ENCODE assay signal across 11 mouse cellular contexts in genomic region chr11:88484047-88484446, GRCm38 (mm10).
DNase-seq lines count a peak whose midpoint lies in the region; ATAC-seq and TF ChIP-seq lines count a peak whose summit lies in the region.
"Had no signal": no experiment of that assay in that cellular context is flagged by ENCODE, and none has a peak within 500 bp of the region (broad histone marks: within the 10 kb centered on the region; RNA-seq: fewer than 3 reads in every experiment).

No protein-coding gene starts in this region.

- H3K4me1 ChIP-seq in liver, postnatal 0 days (ENCODE audit: insufficient read depth): peaks cover 4% of the 10 kb centered on the region; the same call in 1 of the 2 replicates
- peaks cover 9% of the 10 kb centered on the region for H3K4me1 ChIP-seq in liver, embryonic 12.5 days
- peaks cover 97% of the 10 kb centered on the region for H3K4me1 ChIP-seq in hindbrain, embryonic 10.5 days (replicated peaks)
- peaks cover 87% of the 10 kb centered on the region for H3K4me1 ChIP-seq in midbrain, embryonic 12.5 days
- peaks cover 26% of the 10 kb centered on the region for H3K4me1 ChIP-seq in olfactory bulb, adult 2 months (ENCODE audit: control insufficient read depth, insufficient read depth, low read length)

- no peak overlapping the region for H3K4me2 ChIP-seq in liver, postnatal 0 days (ENCODE audit: low read depth, low read length)
- H3K4me2 ChIP-seq in liver, embryonic 12.5 days: no peak overlapping the region
- no peak overlapping the region for H3K4me2 ChIP-seq in midbrain, embryonic 12.5 days (replicated peaks)
- H3K4me2 ChIP-seq: heart, embryonic 15.5 days had no signal

- H3K27me3 ChIP-seq in liver, postnatal 0 days (ENCODE audit: insufficient read depth, low read length): no peaks in the 10 kb centered on the region
- no peaks in the 10 kb centered on the region for H3K27me3 ChIP-seq in liver, embryonic 12.5 days (replicated peaks)
- H3K27me3 ChIP-seq in hindbrain, embryonic 10.5 days (ENCODE audit: insufficient read depth, poor library complexity, severe bottlenecking): no peaks in the 10 kb centered on the region
- H3K27me3 ChIP-seq in midbrain, embryonic 12.5 days: no peaks in the 10 kb centered on the region
- H3K27me3 ChIP-seq: heart, embryonic 15.5 days had no signal

- H3K9ac ChIP-seq in liver, postnatal 0 days (replicated peaks): no peak overlapping the region
- H3K9ac ChIP-seq in liver, embryonic 12.5 days: no peak overlapping the region
- no peak overlapping the region for H3K9ac ChIP-seq in midbrain, embryonic 12.5 days (replicated peaks)
- H3K9ac ChIP-seq: heart, embryonic 15.5 days; liver, embryonic 14.5 days had no signal

- TF ChIP-seq CTCF in liver, postnatal 0 days (IDR thresholded peaks at IDR 0.05; ENCODE audit: low read depth): no peak
- no peak for TF ChIP-seq CTCF in olfactory bulb, adult 2 months (IDR thresholded peaks at IDR 0.05; ENCODE audit: insufficient read depth, low read depth, low read length)

- H3K4me3 ChIP-seq in liver, postnatal 0 days (ENCODE audit: low read depth, low read length): no peak overlapping the region
- H3K4me3 ChIP-seq in liver, embryonic 12.5 days: no peak overlapping the region
- no peak overlapping the region for H3K4me3 ChIP-seq in hindbrain, embryonic 10.5 days
- no peak overlapping the region for H3K4me3 ChIP-seq in midbrain, embryonic 12.5 days
- H3K4me3 ChIP-seq in olfactory bulb, adult 2 months (ENCODE audit: insufficient read depth, low read depth, low read length): no peak overlapping the region
- H3K4me3 ChIP-seq: heart, embryonic 15.5 days had no signal

- 75% methylated on average over 3 of the region's 3 CpGs for WGBS in liver, postnatal 0 days (ENCODE audit: insufficient replicate concordance)
- 70% methylated on average over 3 of the region's 3 CpGs for WGBS in liver, embryonic 12.5 days (ENCODE audit: insufficient replicate concordance)
- WGBS in hindbrain, embryonic 10.5 days: 95% methylated on average over 3 of the region's 3 CpGs
- 98% methylated on average over 3 of the region's 3 CpGs for WGBS in midbrain, embryonic 12.5 days
- WGBS in olfactory bulb, adult 2 months: 93% methylated on average over 3 of the region's 3 CpGs

- TF ChIP-seq POLR2A in olfactory bulb, adult 2 months (IDR thresholded peaks at IDR 0.05; ENCODE audit: insufficient read depth, low read depth, low read length): no peak

- no peak overlapping the region for H3K27ac ChIP-seq in liver, postnatal 0 days (ENCODE audit: low read depth)
- no peak overlapping the region for H3K27ac ChIP-seq in liver, embryonic 12.5 days
- H3K27ac ChIP-seq in hindbrain, embryonic 10.5 days: peak overlapping the region; percentile 94
- H3K27ac ChIP-seq in midbrain, embryonic 12.5 days (replicated peaks): peak overlapping the region; percentile 95
- 0 out of 2 replicates have a peak overlapping the region, but pooled peaks have one; percentile 3 for H3K27ac ChIP-seq in olfactory bulb, adult 2 months (ENCODE audit: insufficient read depth, low read depth, low read length)
- H3K27ac ChIP-seq: liver, embryonic 14.5 days had no signal

- ATAC-seq in liver, postnatal 0 days: peak; percentile 68
- ATAC-seq in liver, embryonic 12.5 days: no peak
- ATAC-seq in midbrain, embryonic 12.5 days (ENCODE audit: low FRiP score, low read depth): no peak
- ATAC-seq in megakaryocyte progenitor cell, adult 5-6 weeks (replicated peaks; ENCODE audit: poor library complexity): no peak
- ATAC-seq: activated CD4-positive, CD25-positive, alpha-beta regulatory T cell, adult 4 months had no signal

- H3K36me3 ChIP-seq in liver, postnatal 0 days (replicated peaks; ENCODE audit: insufficient read depth, low read length): no peaks in the 10 kb centered on the region; the same call in 1 of the 2 replicates
- peaks cover under 1% of the 10 kb centered on the region; the same call in 1 of the 2 replicates for H3K36me3 ChIP-seq in liver, embryonic 12.5 days
- H3K36me3 ChIP-seq in hindbrain, embryonic 10.5 days: peaks cover 32% of the 10 kb centered on the region
- H3K36me3 ChIP-seq in midbrain, embryonic 12.5 days: peaks cover under 1% of the 10 kb centered on the region; the same call in 1 of the 2 replicates
- H3K36me3 ChIP-seq: heart, embryonic 15.5 days had no signal

- H3K9me3 ChIP-seq in liver, postnatal 0 days (ENCODE audit: low read length): no peaks in the 10 kb centered on the region
- no peaks in the 10 kb centered on the region for H3K9me3 ChIP-seq in liver, embryonic 12.5 days (replicated peaks)
- H3K9me3 ChIP-seq in hindbrain, embryonic 10.5 days: no peaks in the 10 kb centered on the region
- no peaks in the 10 kb centered on the region for H3K9me3 ChIP-seq in midbrain, embryonic 12.5 days
- H3K9me3 ChIP-seq: heart, embryonic 15.5 days had no signal

- no peak for TF ChIP-seq EP300 in liver, postnatal 0 days (IDR thresholded peaks at IDR 0.05; ENCODE audit: low read depth)

- DNase-seq in liver, postnatal 0 days: peak; percentile 54
- DNase-seq in hindbrain, embryonic 10.5 days (ENCODE audit: low spot score): no peak
- DNase-seq in right cerebral cortex, postnatal 4 days: no peak
- DNase-seq: lung, postnatal 36 days had no signal

Comparison
In these comparisons a context has a peak if more than half of its experiments do, and no peak if none do; other contexts are left out.
1. H3K27ac ChIP-seq: peak in hindbrain, embryonic 10.5 days (single experiment), midbrain, embryonic 12.5 days (single experiment) and olfactory bulb, adult 2 months (single experiment); none in liver, postnatal 0 days (single experiment) and liver, embryonic 12.5 days (single experiment).